Comparison of ENCODE assay signal across 8 mouse cellular contexts in genomic region chrX:48255830-48256428, GRCm38 (mm10). TPM values are rescaled to one million over a fixed set of nuclear protein-coding genes. Genes with fewer than 3 reads are reported as not detected.
A peak's percentile ranks its signal among the peaks of the same experiment; 100 is the strongest.
DNase-seq lines count a peak whose midpoint lies in the region; ATAC-seq and TF ChIP-seq lines count a peak whose summit lies in the region.

No protein-coding gene starts in this region.

- no peaks in the 10 kb centered on the region for H3K4me1 ChIP-seq in forebrain, postnatal 0 days (ENCODE audit: insufficient read depth)
- H3K4me1 ChIP-seq in limb, embryonic 11.5 days (ENCODE audit: control insufficient read depth, insufficient read depth, low read length): no peaks in the 10 kb centered on the region

- H3K36me3 ChIP-seq in forebrain, postnatal 0 days (ENCODE audit: insufficient read depth): no peaks in the 10 kb centered on the region
- H3K36me3 ChIP-seq in limb, embryonic 11.5 days (ENCODE audit: control insufficient read depth, insufficient read depth, low read length): no peaks in the 10 kb centered on the region
- H3K36me3 ChIP-seq in myocyte (ENCODE audit: control insufficient read depth, insufficient read depth): no peaks in the 10 kb centered on the region

- peak overlapping the region; percentile 77 for H3K27ac ChIP-seq in forebrain, postnatal 0 days (ENCODE audit: low read depth, low read length)
- H3K27ac ChIP-seq in limb, embryonic 11.5 days (replicated peaks; ENCODE audit: low read depth, low read length): peak overlapping the region; percentile 51; the same call in 1 of the 2 replicates

- H3K4me3 ChIP-seq in forebrain, postnatal 0 days (ENCODE audit: low read depth, low read length): peak overlapping the region; percentile 49
- peak overlapping the region; percentile 45 for H3K4me3 ChIP-seq in limb, embryonic 11.5 days (ENCODE audit: low read depth, low read length)
- H3K4me3 ChIP-seq in myocyte: peak overlapping the region; percentile 72

- 28% methylated on average over 18 of the region's 18 CpGs for WGBS in forebrain, postnatal 0 days
- WGBS in limb, embryonic 11.5 days: 18% methylated on average over 18 of the region's 18 CpGs

- TF ChIP-seq POLR2A in myocyte (IDR thresholded peaks at IDR 0.05; ENCODE audit: insufficient read length, low read depth): no peak

- TF ChIP-seq CTCF in forebrain, postnatal 0 days (IDR thresholded peaks at IDR 0.05; ENCODE audit: low read depth): no peak

- peak overlapping the region; percentile 47 for H3K9ac ChIP-seq in forebrain, postnatal 0 days
- H3K9ac ChIP-seq in limb, embryonic 11.5 days (ENCODE audit: low read length): peak overlapping the region; percentile 40

- no peak overlapping the region for H3ac ChIP-seq in myocyte (ENCODE audit: control insufficient read depth, insufficient read length)

- H3K4me2 ChIP-seq in forebrain, postnatal 0 days (ENCODE audit: low read depth): peak overlapping the region; percentile 55
- peak overlapping the region; percentile 40 for H3K4me2 ChIP-seq in limb, embryonic 11.5 days (ENCODE audit: low read depth, severe bottlenecking)
- peak overlapping the region; percentile 91 for H3K4me2 ChIP-seq in myocyte (ENCODE audit: low read depth)

- no peak for DNase-seq in cerebellum, postnatal 4 days (ENCODE audit: low spot score in 2 of 2)
- DNase-seq in 3134 (ENCODE audit: extremely low read depth, insufficient read length, low spot score): peak; percentile 35
- DNase-seq in cerebellum, adult 8-10 months: peak; percentile 25
- DNase-seq in forebrain, postnatal 0 days: no peak
- DNase-seq in limb, embryonic 11.5 days (ENCODE audit: low spot score): peak; percentile 30
- no peak for DNase-seq in ovary, postnatal 14 days (ENCODE audit: low spot score)

- H3K9me3 ChIP-seq in forebrain, postnatal 0 days (ENCODE audit: low read length): no peaks in the 10 kb centered on the region
- H3K9me3 ChIP-seq in limb, embryonic 11.5 days (ENCODE audit: control insufficient read depth, low read length): no peaks in the 10 kb centered on the region

- peaks cover 17% of the 10 kb centered on the region for H3K79me2 ChIP-seq in myocyte (ENCODE audit: control insufficient read depth, insufficient read depth)

- peak; percentile 26; the same call in 1 of the 2 replicates for ATAC-seq in cerebellum, adult (ENCODE audit: insufficient number of reproducible peaks, low FRiP score, low TSS enrichment)
- ATAC-seq in forebrain, postnatal 0 days: peak; percentile 57
- peak; percentile 32; the same call in 1 of the 2 replicates for ATAC-seq in limb, embryonic 11.5 days (ENCODE audit: insufficient number of reproducible peaks, low FRiP score, low TSS enrichment, low read depth)

- H3K27me3 ChIP-seq in forebrain, postnatal 0 days (ENCODE audit: insufficient read depth, low read length): no peaks in the 10 kb centered on the region
- H3K27me3 ChIP-seq in limb, embryonic 11.5 days (ENCODE audit: control insufficient read depth, insufficient read depth, low read length): no peaks in the 10 kb centered on the region
- no peaks in the 10 kb centered on the region for H3K27me3 ChIP-seq in myocyte (ENCODE audit: control insufficient read depth, insufficient read depth, insufficient read length)

TF ChIP-seq in myocyte, 11 proteins besides CTCF, POLR2A, EP300 and RAD21:
- TF ChIP-seq POLR2AphosphoS2 (IDR thresholded peaks at IDR 0.05; ENCODE audit: insufficient read length, low read depth): no peak
- no peak for TF ChIP-seq MAX (IDR thresholded peaks at IDR 0.05; ENCODE audit: low read depth)
- TF ChIP-seq TCF3 (IDR thresholded peaks at IDR 0.05; ENCODE audit: insufficient read length, low read depth): no peak
- TF ChIP-seq SRF (IDR thresholded peaks at IDR 0.05; ENCODE audit: control insufficient read depth, insufficient read length, low read depth): no peak
- no peak for TF ChIP-seq USF1 (IDR thresholded peaks at IDR 0.05; ENCODE audit: low read depth)
- no peak for TF ChIP-seq TCF12 (IDR thresholded peaks at IDR 0.05; ENCODE audit: insufficient read depth, poor library complexity, severe bottlenecking)
- TF ChIP-seq E2F4 (IDR thresholded peaks at IDR 0.05; ENCODE audit: insufficient read depth): no peak
- TF ChIP-seq CEBPB (IDR thresholded peaks at IDR 0.05; ENCODE audit: insufficient read depth, poor library complexity, severe bottlenecking): no peak
- no peak for TF ChIP-seq MYOD1 (IDR thresholded peaks at IDR 0.05; ENCODE audit: control insufficient read depth in 1 of 3, insufficient read length in 2 of 3, low read depth in 2 of 3)
- TF ChIP-seq REST (IDR thresholded peaks at IDR 0.05; ENCODE audit: insufficient read depth, insufficient read length): no peak
- TF ChIP-seq MYOG (IDR thresholded peaks at IDR 0.05; ENCODE audit: control insufficient read depth in 1 of 3, insufficient read depth in 1 of 3, insufficient read length in 2 of 3, low read depth in 2 of 3): no peak

RNA-seq across cellular contexts. Expression of gene Utp14a, which starts 0.7 kb away (rescaled TPM):
- total RNA-seq in forebrain, postnatal 0 days (2014; rRNA removed): 17.0 and 25.0 TPM in 2 replicates
- polyA plus RNA-seq in forebrain, postnatal 0 days (2015; fragmentation: Nextera tagmentation; extraction: Ambion mirVana): 13.4 and 13.8 TPM in 2 replicates
- 25.4 and 27.3 TPM in 2 replicates for polyA plus RNA-seq in limb, embryonic 11.5 days (2014; fragmentation: Nextera tagmentation; extraction: Ambion mirVana)
- polyA plus RNA-seq in myocyte (2012; fragmentation: generic; extraction: Trizol): 12.2 TPM

RNA-seq across cellular contexts. Expression of gene Zdhhc9, which starts 47.3 kb away (rescaled TPM):
- total RNA-seq in forebrain, postnatal 0 days (2014; rRNA removed): 32.2 and 43.3 TPM in 2 replicates
- polyA plus RNA-seq in forebrain, postnatal 0 days (2015; fragmentation: Nextera tagmentation; extraction: Ambion mirVana): 4.2 and 5.3 TPM in 2 replicates
- polyA plus RNA-seq in limb, embryonic 11.5 days (2014; fragmentation: Nextera tagmentation; extraction: Ambion mirVana): 3.6 and 4.3 TPM in 2 replicates
- polyA plus RNA-seq in myocyte (2012; fragmentation: generic; extraction: Trizol): 16.6 TPM

Comparison
In these comparisons a context has a peak if more than half of its experiments do, and no peak if none do; other contexts are left out.
1. DNase-seq: peak in 3134 (single experiment), cerebellum, adult 8-10 months (single experiment) and limb, embryonic 11.5 days (single experiment); none in cerebellum, postnatal 4 days (0 of 2), forebrain, postnatal 0 days (single experiment) and ovary, postnatal 14 days (single experiment).
2. H3K4me2 ChIP-seq: peak in every context shown above with its lines; median percentile 91 in myocyte; 55 in forebrain, postnatal 0 days; 40 in limb, embryonic 11.5 days.
3. Peak in every context shown above with its lines, with median percentiles within 50 percentile points of each other: ATAC-seq and H3K4me3 ChIP-seq.